In genomic region chr14:28781660-28782059, GRCm38 (mm10) we compare ENCODE assay signal across 15 mouse cellular contexts.
DNase-seq lines count a peak whose midpoint lies in the region; ATAC-seq and TF ChIP-seq lines count a peak whose summit lies in the region.
"Had no signal": no experiment of that assay in that cellular context is flagged by ENCODE, and none has a peak within 500 bp of the region (broad histone marks: within the 10 kb centered on the region; RNA-seq: fewer than 3 reads in every experiment).

No protein-coding gene starts in this region.

- H3K4me1 ChIP-seq in hindbrain, postnatal 0 days (ENCODE audit: insufficient read depth, low read length) = no peaks in the 10 kb centered on the region
- H3K4me1 ChIP-seq in hindbrain, embryonic 10.5 days (replicated peaks) = no peaks in the 10 kb centered on the region
- H3K4me1 ChIP-seq: heart, embryonic 13.5 days; hindbrain, embryonic 15.5 days; megakaryocyte, embryonic 14.5 days had no signal

- H3K4me2 ChIP-seq in hindbrain, postnatal 0 days (ENCODE audit: low read depth, low read length) = no peak overlapping the region
- H3K4me2 ChIP-seq: heart, embryonic 13.5 days; hindbrain, embryonic 15.5 days had no signal

- WGBS in hindbrain, postnatal 0 days = 61% methylated on average over 7 of the region's 7 CpGs
- 90% methylated on average over 7 of the region's 7 CpGs for WGBS in hindbrain, embryonic 10.5 days

- TF ChIP-seq CTCF in hindbrain, postnatal 0 days (IDR thresholded peaks at IDR 0.05; ENCODE audit: low read depth) = no peak
- no peak for TF ChIP-seq CTCF in layer of hippocampus, adult 2 months (conservative IDR thresholded peaks at IDR 0.05)

- H3K4me3 ChIP-seq in hindbrain, postnatal 0 days (ENCODE audit: low read length) = no peak overlapping the region
- H3K4me3 ChIP-seq in hindbrain, embryonic 10.5 days = no peak overlapping the region
- H3K4me3 ChIP-seq in layer of hippocampus, adult 2 months = no peak overlapping the region
- H3K4me3 ChIP-seq: erythroblast, embryonic 14.5 days; heart, embryonic 13.5 days; hindbrain, embryonic 15.5 days; megakaryocyte, embryonic 14.5 days had no signal

- no peak overlapping the region for H3K9ac ChIP-seq in hindbrain, postnatal 0 days (replicated peaks; ENCODE audit: low read length)
- H3K9ac ChIP-seq: heart, embryonic 13.5 days; hindbrain, embryonic 15.5 days had no signal

- H3K27ac ChIP-seq in hindbrain, postnatal 0 days = no peak overlapping the region
- H3K27ac ChIP-seq in hindbrain, embryonic 10.5 days = no peak overlapping the region
- no peak overlapping the region for H3K27ac ChIP-seq in layer of hippocampus, adult 2 months
- H3K27ac ChIP-seq: heart, embryonic 13.5 days; hindbrain, embryonic 15.5 days; kidney, postnatal 0 days had no signal

- H3K9me3 ChIP-seq in hindbrain, postnatal 0 days (ENCODE audit: low read length) = no peaks in the 10 kb centered on the region
- H3K9me3 ChIP-seq in hindbrain, embryonic 10.5 days = no peaks in the 10 kb centered on the region
- H3K9me3 ChIP-seq: heart, embryonic 13.5 days; hindbrain, embryonic 15.5 days had no signal

- ATAC-seq in hindbrain, postnatal 0 days = peak; percentile 55; the same call in 1 of the 2 replicates

- H3K27me3 ChIP-seq in hindbrain, postnatal 0 days (ENCODE audit: insufficient read depth, low read length) = no peaks in the 10 kb centered on the region
- H3K27me3 ChIP-seq in hindbrain, embryonic 10.5 days (ENCODE audit: insufficient read depth, poor library complexity, severe bottlenecking) = no peaks in the 10 kb centered on the region; the same call in 1 of the 2 replicates
- H3K27me3 ChIP-seq: heart, embryonic 13.5 days; hindbrain, embryonic 15.5 days; megakaryocyte, embryonic 14.5 days had no signal

- peak; percentile 27 for DNase-seq in adrenal gland, postnatal 14 days
- no peak for DNase-seq in adrenal gland, adult 2 months
- peak; percentile 74 for DNase-seq in hindbrain, postnatal 0 days (ENCODE audit: low spot score)
- no peak for DNase-seq in hindbrain, embryonic 10.5 days (ENCODE audit: low spot score)
- DNase-seq in cerebellum, adult 18-20 months = peak; percentile 20 to 21
- peak; percentile 36 to 42 for DNase-seq in layer of hippocampus, adult 2 months (ENCODE audit: low spot score in 2 of 2)
- DNase-seq in T-cell, adult 2 months (ENCODE audit: low spot score) = no peak
- no peak for DNase-seq in c-Kit-positive CD71-positive TER-119-positive erythroid progenitor cells, embryonic 14.5 days (ENCODE audit: low spot score)
- DNase-seq: gastrocnemius, postnatal 14 days; lung, adult 2 months had no signal

- H3K36me3 ChIP-seq in hindbrain, postnatal 0 days (ENCODE audit: insufficient read depth, low read length) = no peaks in the 10 kb centered on the region
- H3K36me3 ChIP-seq in hindbrain, embryonic 10.5 days = no peaks in the 10 kb centered on the region
- H3K36me3 ChIP-seq: heart, embryonic 13.5 days; hindbrain, embryonic 15.5 days had no signal

Comparison
In these comparisons a context has a peak if more than half of its experiments do, and no peak if none do; other contexts are left out.
1. DNase-seq: peak in adrenal gland, postnatal 14 days (single experiment), hindbrain, postnatal 0 days (single experiment), cerebellum, adult 18-20 months (2 of 2) and layer of hippocampus, adult 2 months (2 of 2); none in adrenal gland, adult 2 months (single experiment), hindbrain, embryonic 10.5 days (single experiment), T-cell, adult 2 months (single experiment) and c-Kit-positive CD71-positive TER-119-positive erythroid progenitor cells, embryonic 14.5 days (single experiment).